Mouse (Mus musculus) monocyte, adult 5-6 weeks (primary cell): Measurements from ENCODE around the gene Pla2g16. TPM values are rescaled to one million over a fixed set of nuclear protein-coding genes. Genes with fewer than 3 reads are reported as not detected.
A peak's percentile ranks its signal among the peaks of the same experiment; 100 is the strongest.

ENCODE experiments used
- ATAC-seq: fragments of 153-309, 156-312 bp; replicated peaks from 2 replicates; pipeline ENCODE4 v1.8.0; 2017; ENCODE audit warnings: mild to moderate bottlenecking; ENCODE audit not compliant: low TSS enrichment, insufficient number of reproducible peaks, severe bottlenecking, poor library complexity, low FRiP score
- total RNA-seq: library from RNA; stranded (forward); fragments of 200-1000, 200-491, 200-594 nt; gene quantifications from 3 replicates; pipeline ENCODE4 v1.2.3, GENCODE M21; 2017

The Pla2g16 gene
- total RNA-seq, 1 experiment from 2014 or later = 51.4 TPM

DNA sequence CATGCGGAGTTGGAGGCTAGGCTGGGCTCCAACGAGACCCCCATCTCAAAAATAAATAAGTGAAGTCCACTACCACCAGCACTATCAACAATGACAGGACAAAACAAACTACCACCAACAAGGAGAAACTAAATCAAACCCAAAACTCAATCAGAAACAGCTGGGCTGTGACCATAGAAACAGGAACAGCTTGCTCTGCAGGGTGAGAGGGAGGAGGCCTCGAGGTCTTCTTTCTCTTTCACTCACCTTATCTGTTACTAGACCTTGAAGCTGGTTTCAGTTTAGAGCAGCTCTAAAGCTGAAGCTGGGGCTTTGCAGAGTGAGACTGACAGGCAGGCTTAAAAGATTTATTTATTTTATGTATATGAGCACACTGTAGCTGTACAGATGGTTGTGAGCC lies 4.2 kb downstream of the Pla2g16 start:
- ATAC-seq = no peak

- ATAC-seq = no peak
Observed at GRCm38 (mm10) chr19:7562601-7563129, 5.4 kb downstream of the Pla2g16 start.

GRCm38 (mm10) chr19:7563676-7564075 lies 6.4 kb downstream of the Pla2g16 start:
- no peak for ATAC-seq

DNA sequence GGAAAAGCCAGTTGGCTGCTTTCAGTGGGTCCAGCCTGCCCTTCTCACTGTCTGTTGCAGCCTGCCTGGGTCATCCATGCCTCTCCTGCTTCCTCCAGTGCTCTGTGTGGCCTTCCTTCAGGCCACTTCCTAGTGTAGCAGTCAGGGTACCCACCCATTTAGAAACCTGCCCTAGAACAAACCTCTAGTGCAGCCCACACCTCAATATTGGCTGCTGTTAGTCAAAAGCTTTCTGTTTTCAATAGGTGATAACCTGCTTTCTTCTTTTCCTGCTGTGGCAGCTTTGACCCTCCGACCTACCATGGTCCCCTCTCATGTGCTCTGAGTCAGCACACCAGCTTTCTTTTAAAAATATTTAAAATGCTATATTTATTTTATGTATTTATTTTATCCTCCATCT lies 7.2 kb downstream of the Pla2g16 start:
- no peak for ATAC-seq

GRCm38 (mm10) chr19:7566826-7567225 lies 9.6 kb downstream of the Pla2g16 start:
- ATAC-seq = no peak

- no peak for ATAC-seq
Observed at GRCm38 (mm10) chr19:7568364-7568763, 11.1 kb downstream of the Pla2g16 start.

DNA sequence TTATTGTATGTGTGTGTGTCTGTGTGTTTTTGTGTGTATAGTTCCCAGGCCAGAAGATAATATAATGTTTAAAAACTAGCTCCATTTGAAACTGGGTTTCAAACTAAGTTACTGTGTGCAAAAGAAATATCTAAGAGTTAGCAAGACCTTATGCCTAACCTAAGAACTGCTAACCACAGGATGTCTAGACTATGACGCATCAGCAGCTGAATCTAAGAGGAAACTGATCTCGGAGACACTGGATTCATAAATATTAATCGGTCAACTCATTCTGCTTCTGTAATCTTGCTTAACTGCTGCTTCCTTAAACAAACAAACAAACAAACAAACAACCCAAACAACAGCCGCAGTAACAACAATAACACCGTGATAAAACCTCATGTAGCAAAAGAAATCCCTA lies 12.4 kb downstream of the Pla2g16 start:
- no peak for ATAC-seq

DNA sequence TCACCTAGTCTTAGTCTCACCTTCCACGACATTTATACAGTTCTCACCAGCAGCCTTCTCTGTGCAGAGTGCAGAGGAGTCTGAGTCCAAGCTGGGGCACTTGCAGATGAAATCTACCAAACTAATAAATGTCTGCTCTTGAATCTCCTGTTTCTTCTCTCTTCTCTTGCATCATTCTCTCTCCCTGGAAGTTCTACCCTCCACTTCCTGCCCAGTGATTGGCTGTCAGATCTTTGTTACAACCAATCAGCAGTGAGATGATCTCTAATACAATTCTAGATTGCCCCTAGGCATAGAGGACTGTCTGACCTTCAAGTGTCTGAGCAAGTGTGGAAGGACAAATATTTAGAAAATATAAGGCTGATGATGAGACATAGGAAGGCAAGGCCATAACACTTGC lies 18.9 kb downstream of the Pla2g16 start:
- ATAC-seq = no peak

GRCm38 (mm10) chr19:7577710-7578109 lies 20.5 kb downstream of the Pla2g16 start:
- no peak for ATAC-seq

DNA sequence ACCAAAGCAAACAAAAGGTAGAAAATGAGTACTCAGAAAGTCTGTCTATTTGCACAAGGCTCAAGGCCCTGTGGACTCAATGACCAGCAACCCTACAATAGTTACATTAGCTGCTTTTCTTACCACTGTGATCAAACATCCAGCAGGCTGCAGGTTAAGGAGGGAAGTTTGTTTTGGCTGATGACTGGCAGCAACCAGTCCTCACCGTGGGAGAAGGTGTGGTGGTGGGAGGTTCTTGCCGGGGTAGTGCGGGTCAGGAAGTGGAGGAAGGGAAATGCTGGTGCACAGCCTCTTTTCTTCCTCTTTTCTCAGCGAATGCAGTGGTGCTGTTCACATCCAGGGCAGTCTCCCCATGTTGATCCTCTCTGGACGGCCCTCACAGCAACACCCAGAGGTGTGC lies 23.8 kb downstream of the Pla2g16 start:
- 0 out of 2 replicates have a peak, but pooled peaks have one; percentile 24 for ATAC-seq

DNA sequence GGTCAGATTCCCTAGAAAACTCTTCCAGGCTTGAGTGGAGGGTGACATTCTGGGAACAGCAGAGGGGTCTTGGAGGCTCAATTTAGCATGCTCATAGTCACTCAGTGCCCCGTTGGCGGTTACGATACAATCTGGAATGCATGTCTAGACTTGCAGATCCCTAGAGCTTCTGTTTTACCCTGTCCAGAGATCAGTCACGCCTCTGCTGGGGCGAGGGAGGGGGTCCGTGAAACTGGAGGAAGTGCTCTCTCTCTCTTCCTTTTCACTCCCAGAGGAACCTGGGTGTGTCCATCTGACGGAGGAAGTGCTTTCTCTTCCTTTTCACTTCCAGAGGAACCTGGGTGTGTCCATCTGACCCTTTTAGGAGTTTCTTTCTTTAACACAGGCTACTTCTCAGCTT lies 25.8 kb downstream of the Pla2g16 start:
- ATAC-seq = no peak

GRCm38 (mm10) chr19:7583599-7583998 lies 26.3 kb downstream of the Pla2g16 start:
- no peak for ATAC-seq

- ATAC-seq = no peak
Observed at GRCm38 (mm10) chr19:7585279-7585678, 28.0 kb downstream of the Pla2g16 start.

DNA sequence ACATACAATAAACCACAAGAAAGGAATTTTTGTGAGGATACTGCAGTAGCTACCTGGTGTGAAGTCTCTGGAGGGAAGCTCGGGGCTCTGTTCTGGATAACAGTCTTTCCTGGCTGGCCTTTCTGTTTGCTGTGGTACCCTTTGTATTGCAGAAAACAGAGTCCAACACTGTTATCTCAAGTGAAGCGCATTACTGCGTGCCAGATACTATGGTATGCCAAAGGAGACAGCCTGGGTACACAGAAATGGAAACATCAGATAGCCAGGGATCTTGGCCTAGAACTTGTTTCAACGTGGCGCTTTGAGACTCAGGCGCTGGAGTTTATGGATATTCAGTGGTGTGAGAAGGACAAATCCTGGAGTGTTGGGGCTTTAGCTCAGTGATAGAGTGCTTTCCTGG lies 28.5 kb downstream of the Pla2g16 start:
- ATAC-seq = no peak

DNA sequence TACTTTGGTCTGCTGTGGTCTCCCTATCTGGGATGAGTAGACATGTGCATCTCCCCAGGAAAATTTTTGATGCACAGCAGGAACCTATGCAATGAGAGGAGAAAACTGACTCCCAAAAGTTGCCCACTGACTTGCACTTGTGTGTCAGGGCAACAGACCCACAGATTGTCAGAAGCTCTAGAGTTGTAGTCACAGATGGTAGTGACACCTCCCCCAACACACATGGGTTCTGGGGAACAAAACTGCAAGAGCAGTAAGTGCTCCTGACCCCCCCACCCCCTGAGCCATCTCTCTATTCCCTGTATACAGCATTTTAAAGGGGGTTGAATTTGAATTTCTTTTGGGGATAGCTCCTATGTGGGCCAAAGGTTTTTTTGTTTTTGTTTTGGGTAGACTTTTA lies 33.5 kb downstream of the Pla2g16 start:
- ATAC-seq = no peak

DNA sequence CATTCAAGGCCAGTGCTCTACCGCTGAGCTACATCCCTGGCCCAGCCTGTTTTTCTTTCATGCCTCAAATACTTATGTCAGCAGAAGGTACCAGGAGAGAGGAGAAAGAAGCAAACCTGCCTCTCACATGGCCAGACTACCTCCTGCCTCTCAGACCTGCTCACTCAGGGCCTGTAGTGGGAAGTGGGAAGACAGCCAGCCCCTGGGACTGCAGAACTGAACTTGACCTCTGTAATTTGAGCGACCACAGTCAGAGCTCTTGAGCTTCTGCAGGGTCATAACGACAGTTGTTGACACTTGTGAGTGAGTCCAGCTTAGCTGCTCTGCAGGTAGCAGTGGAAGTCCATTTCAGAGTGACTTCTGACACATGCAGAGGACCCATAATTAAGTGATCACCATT lies 34.8 kb downstream of the Pla2g16 start:
- ATAC-seq = no peak

- no peak for ATAC-seq
Observed at GRCm38 (mm10) chr19:7595534-7595933, 38.3 kb downstream of the Pla2g16 start.

- ATAC-seq = no peak
Observed at GRCm38 (mm10) chr19:7598481-7598880, 41.2 kb downstream of the Pla2g16 start.

- ATAC-seq = no peak
Observed at GRCm38 (mm10) chr19:7601551-7601950, 44.3 kb downstream of the Pla2g16 start.

DNA sequence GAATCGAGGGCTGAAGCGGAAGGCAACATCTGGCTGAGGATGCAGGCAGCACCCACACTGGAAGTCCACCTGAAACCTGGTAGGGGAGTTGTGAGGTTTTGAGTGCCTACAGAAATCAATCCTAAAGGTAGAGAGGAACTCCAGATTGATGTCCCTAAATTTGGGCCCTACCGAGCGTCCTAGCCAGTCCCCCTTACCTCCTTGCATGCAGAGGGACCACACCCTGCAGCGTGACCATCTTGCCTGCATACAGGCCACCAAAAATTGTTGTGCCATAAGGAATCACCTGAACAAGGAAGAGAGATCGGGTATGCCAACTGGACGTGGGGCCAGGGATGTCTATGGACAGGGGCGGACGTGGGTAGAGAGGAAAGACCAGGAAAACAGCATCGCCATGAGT lies 46.8 kb downstream of the Pla2g16 start:
- no peak for ATAC-seq

GRCm38 (mm10) chr19:7605013-7605412 lies 47.8 kb downstream of the Pla2g16 start:
- no peak for ATAC-seq
